Mouse (Mus musculus): ENCODE measurements around the gene Rasl2-9.
"Not testable (repeated sequence)": the region's sequence is repeated elsewhere in the genome, so short reads cannot be mapped to it uniquely, and the experiment has no call there.

Gene Rasl2-9
- long read RNA-seq, experiment 1, result 0 reads
- long read RNA-seq, experiment 2, partial matches to known transcripts, result 0 of 1 reads
- long read RNA-seq, experiment 2, other reads (novel, unspliced or antisense), result 0 of 1 reads

DNA sequence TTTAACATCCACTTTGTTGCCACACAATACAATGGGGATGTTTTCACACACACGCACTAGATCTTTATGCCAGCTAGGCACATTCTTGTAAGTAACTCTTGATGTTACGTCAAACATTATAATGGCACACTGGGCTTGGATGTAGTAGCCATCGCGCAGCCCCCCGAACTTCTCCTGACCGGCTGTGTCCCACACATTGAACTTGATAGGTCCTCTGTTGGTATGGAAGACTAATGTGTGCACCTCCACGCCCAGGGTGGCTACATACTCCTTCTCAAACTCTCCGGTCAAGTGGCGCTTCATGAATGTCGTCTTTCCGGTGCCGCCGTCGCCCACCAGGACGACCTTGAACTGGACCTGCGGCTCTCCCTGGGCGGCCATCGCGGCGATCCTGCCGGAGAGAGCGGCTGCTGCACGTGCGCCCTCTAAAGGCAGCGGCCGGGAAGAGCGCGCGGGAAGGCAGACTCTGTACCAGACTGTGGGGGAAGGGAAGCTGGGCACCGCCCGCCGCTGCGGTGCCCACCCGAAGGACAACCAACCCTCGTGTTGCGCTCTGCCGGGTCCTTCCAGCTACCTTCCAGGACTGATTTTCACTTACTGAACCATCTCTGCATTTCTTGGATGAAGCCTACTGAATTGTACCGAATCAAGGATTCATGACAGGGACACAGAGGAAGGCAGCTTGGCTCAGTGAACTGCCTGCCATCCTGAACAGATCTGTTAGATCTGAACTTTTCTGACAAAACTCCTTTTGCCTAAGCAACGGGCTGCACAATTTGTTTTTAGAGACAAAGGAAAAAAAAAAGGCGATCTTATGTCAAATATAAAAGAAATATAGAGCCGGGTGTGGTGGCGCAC lies at the start of gene Rasl2-9:
Rasl2-9 (minus strand) TSS at position 402 of the 858 bp plus-strand sequence.
- intact Hi-C loops (cut with DNase I), result loop anchor here (10.0 kb wide), 1 partner anchor 51 kb away; no protein-coding TSS in a partner anchor

GRCm38 (mm10) chr7:5149570-5149969 lies 23.8 kb upstream of the Rasl2-9 start, which contains the start of gene Vmn1r55:
TSS of gene Vmn1r55 (minus strand) at chr7:5149670.
- intact Hi-C loops (cut with DNase I), result not testable (repeated sequence)

GRCm38 (mm10) chr7:5125078-5125477 lies 672 bp downstream of the Rasl2-9 start:
- intact Hi-C loops (cut with DNase I), result loop anchor here (10.0 kb wide), 1 partner anchor 50 kb away; no protein-coding TSS in a partner anchor

- intact Hi-C loops (cut with DNase I), result no loop called here
These were observed 8.9 kb downstream of the Rasl2-9 start, which contains the start of gene Rfpl4 for GRCm38 (mm10) chr7:5116850-5117249. TSS of gene Rfpl4 (minus strand) at chr7:5116950.

- intact Hi-C loops (cut with DNase I), result no loop called here
These were observed 13.0 kb downstream of the Rasl2-9 start for GRCm38 (mm10) chr7:5112701-5113100.

- intact Hi-C loops (cut with DNase I), result no loop called here
These were observed 16.4 kb downstream of the Rasl2-9 start for GRCm38 (mm10) chr7:5109301-5109700.

GRCm38 (mm10) chr7:5108272-5108671 lies 17.5 kb downstream of the Rasl2-9 start:
- intact Hi-C loops (cut with DNase I), result no loop called here

- intact Hi-C loops (cut with DNase I), result no loop called here
These were observed 23.2 kb downstream of the Rasl2-9 start for GRCm38 (mm10) chr7:5102564-5102963.

DNA sequence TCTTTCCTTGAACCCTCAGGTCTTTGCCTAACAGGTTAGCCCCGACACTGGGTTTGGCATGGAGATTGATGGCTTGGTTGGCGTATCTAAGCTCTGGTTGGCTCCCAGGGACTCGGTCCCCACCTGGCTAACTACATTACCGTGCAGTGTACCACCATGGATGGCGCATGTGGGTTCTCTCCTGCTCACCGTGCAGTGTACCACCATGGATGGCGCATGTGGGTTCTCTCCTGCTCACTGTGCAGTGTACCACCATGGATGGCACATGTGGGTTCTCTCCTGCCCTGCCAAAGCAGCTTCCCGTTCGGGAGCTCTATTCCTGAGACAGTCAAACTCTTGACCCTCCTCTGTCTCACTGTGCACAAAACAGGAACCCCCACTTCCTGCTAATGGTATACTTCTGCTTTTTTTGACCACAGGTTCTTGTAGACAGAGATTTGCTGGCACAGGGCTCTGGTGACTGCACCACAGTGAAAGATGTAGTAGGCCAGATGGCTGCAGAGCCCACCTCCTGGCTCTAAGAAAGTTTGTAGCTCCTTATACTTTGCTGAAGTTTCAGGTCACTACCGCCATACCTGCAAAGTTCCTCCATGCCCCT lies 24.6 kb downstream of the Rasl2-9 start:
- intact Hi-C loops (cut with DNase I), result no loop called here

- intact Hi-C loops (cut with DNase I), result no loop called here
These were observed 26.0 kb downstream of the Rasl2-9 start for GRCm38 (mm10) chr7:5099796-5100195.

GRCm38 (mm10) chr7:5098769-5099168 lies 27.0 kb downstream of the Rasl2-9 start:
- intact Hi-C loops (cut with DNase I), result no loop called here

DNA sequence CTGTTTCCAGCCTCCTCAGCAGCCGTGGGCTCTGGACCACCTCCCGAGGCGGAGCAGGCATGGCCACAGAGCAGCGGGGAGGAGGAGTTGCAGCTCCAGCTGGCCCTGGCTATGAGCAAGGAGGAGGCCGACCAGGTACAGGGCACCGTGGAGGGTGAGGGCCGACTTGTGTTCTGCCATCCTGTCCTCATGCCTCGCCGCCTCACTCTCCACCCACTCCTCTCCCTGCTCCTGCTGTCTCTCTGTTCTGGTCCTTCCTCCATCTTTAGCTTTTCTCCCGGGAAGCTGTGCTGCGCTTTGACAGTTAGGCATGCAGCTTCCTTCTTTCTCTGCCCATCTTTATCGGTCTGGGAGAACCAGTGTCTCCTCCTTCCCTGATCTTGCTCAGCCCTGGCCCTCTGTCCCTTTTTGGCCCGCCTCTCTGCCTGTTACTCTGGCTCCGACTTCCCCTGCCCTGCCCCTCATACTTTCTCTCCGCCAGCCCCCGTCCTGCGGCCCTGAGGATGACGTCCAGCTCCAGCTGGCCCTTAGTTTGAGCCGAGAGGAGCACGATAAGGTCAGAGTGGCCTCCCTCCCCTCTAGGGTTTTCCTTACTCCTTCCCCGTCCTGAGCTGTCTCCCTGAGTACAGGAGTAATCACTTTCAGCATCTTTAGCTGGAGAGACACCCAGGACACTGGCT lies 32.8 kb downstream of the Rasl2-9 start:
- intact Hi-C loops (cut with DNase I), result no loop called here

GRCm38 (mm10) chr7:5092381-5092780 lies 33.4 kb downstream of the Rasl2-9 start:
- intact Hi-C loops (cut with DNase I), result no loop called here

GRCm38 (mm10) chr7:5091008-5091728 lies 34.6 kb downstream of the Rasl2-9 start:
- intact Hi-C loops (cut with DNase I), result no loop called here

- intact Hi-C loops (cut with DNase I), result no loop called here
These were observed 35.9 kb downstream of the Rasl2-9 start for GRCm38 (mm10) chr7:5089853-5090252.

DNA sequence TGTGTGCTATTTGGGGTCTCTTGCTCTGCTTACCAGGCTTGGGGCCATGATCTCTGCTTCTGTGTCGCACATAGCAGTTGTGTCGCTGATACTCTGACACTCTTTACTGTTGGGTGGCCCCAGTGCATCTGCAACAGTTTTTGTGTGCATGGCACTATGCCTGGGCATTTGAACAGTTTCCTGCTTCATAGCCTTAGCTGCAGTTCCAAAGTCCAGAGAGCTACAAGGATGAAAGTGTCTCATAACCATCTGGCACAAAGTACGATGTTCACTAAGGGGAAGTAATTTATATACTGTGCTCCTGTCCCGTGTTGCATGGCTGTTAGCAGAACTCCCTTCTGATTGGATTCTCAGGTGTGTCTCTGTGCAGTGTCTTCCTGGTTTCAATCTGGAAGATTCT lies 37.9 kb downstream of the Rasl2-9 start:
- intact Hi-C loops (cut with DNase I), result no loop called here

DNA sequence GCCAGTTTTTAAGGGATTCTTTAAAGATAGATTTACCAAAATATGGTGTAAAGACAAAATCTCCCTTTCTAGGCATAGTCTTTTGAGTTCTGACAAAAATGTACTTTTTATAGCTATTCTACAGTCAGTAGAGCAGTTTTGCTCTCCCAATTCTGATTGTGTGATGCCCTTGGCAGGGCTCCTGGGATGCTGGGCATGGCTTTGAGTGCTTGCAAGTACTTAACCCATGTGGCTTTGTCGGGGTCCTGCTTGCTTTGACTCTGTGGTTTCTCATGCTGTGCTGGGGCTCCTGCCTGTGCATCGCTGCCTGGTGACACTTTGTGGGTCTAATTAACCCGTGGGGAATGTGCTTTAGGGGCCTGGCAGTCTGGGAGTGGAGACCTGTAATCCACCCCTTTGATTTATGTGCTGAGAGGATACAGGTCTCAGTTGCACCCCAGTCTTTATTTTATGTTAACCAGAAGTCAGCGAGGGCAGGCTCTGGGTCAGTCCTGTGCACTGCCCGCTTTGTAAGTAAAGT lies 38.8 kb downstream of the Rasl2-9 start:
- intact Hi-C loops (cut with DNase I), result no loop called here

DNA sequence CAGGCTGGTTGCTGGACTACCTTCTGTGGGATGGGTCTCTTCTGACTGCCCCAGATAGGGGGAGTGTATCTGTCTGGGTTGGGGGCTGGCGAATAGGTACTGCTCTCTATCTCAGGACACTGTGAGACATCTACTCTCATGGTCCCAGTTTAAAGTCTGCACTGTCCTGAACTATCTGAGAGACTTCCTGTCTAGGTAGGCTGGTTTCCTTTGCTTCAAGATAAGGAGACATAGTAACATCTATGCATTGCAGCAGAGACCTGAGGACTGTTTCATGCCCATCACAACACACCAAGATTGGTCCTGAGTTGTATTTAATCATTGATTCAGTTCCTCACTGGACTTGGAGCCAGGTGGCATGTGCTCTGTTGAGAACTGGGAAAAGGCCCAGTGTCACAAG lies 40.2 kb downstream of the Rasl2-9 start:
- intact Hi-C loops (cut with DNase I), result no loop called here

- intact Hi-C loops (cut with DNase I), result no loop called here
These were observed 42.2 kb downstream of the Rasl2-9 start for GRCm38 (mm10) chr7:5083325-5084105.

DNA sequence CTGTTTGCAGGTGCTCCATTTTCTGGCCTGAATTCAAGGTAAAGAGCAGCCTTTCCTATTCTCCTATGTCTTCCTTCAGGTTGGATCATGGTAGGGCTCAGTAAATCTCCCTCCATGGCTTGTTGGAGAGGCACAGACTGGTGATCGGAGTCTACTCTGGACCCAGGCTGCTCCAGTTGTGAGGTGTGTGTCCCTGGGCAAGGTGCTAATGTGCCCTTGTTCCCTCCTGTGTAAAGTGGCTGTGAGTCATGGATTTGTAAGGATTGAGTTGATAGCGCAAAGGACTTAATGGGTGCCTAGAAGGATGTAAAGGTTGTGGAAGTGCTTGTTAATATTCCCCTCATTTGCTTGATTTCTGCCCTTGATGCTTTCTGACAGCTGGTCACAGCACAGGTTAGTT lies 43.8 kb downstream of the Rasl2-9 start:
- intact Hi-C loops (cut with DNase I), result no loop called here

Data from adrenal gland (tissue).